Mouse (Mus musculus): ENCODE results near the gene Rasgrf2.

GRCm38 (mm10) chr13:91976541-91976940, 154.9 kb downstream of the Rasgrf2 start:
- no peak for TF ChIP-seq POLR2A (IDR thresholded peaks at IDR 0.05; ENCODE audit: borderline replicate concordance, low read depth, low read length)
- TF ChIP-seq CTCF (IDR thresholded peaks at IDR 0.05; ENCODE audit: low read depth, low read length): no peak
